Mouse (Mus musculus) liver, embryonic 16.5 days (tissue): ENCODE data around the gene Bcl11a. TPM values are rescaled to one million over a fixed set of nuclear protein-coding genes. Genes with fewer than 3 reads are reported as not detected.

Source experiments
- ATAC-seq: fragments of 200-750 bp; cut with Nextera tagmentation; 2 replicates; pipeline ENCODE4 v1.8.0; 2017; ENCODE audit warnings: low read depth, mild to moderate bottlenecking, moderate number of reproducible peaks, moderate library complexity
- H3K27ac ChIP-seq: fragments of 300-500 bp; sonication (generic); 2 replicates; pipeline ENCODE4 v1.5.1; 2014; ENCODE audit warnings: mild to moderate bottlenecking, low read length
- H3K27me3 ChIP-seq: fragments of 300-500 bp; sonication (generic); 2 replicates; pipeline ENCODE4 v1.6.1; 2014; ENCODE audit warnings: low read depth, low read length, mixed read lengths; ENCODE audit not compliant: control insufficient read depth, insufficient read depth
- H3K36me3 ChIP-seq: fragments of 300-500 bp; sonication (generic); 2 replicates; pipeline ENCODE4 v1.6.1; 2014; ENCODE audit warnings: mild to moderate bottlenecking; ENCODE audit not compliant: control insufficient read depth, insufficient read depth
- H3K4me1 ChIP-seq: fragments of 300-500 bp; sonication (generic); 2 replicates; pipeline ENCODE4 v1.6.1; 2014; ENCODE audit warnings: low read depth, low read length, mixed read lengths; ENCODE audit not compliant: control insufficient read depth
- H3K4me2 ChIP-seq: fragments of 300-500 bp; sonication (generic); 2 replicates; pipeline ENCODE4 v1.6.1; 2014; ENCODE audit warnings: low read depth, low read length, mixed read lengths
- H3K4me3 ChIP-seq: fragments of 300-500 bp; sonication (generic); 2 replicates; pipeline ENCODE4 v1.5.1; 2014; ENCODE audit warnings: low read depth, mild to moderate bottlenecking, low read length
- H3K9ac ChIP-seq: fragments of 300-500 bp; sonication (generic); 2 replicates; pipeline ENCODE4 v1.6.1; 2014; ENCODE audit warnings: low read depth, low read length
- H3K9me3 ChIP-seq: fragments of 300-500 bp; sonication (generic); replicated peaks from 2 replicates; pipeline ENCODE4 v1.6.1; 2016; ENCODE audit warnings: low read length; ENCODE audit not compliant: control insufficient read depth
- WGBS: fragments of 180-500 bp; shearing (Covaris S2); extraction: QIAGEN DNeasy Blood & Tissue Kit; methylation state at CpG from one replicate; pipeline ENCODE4 v1.1.7; 2014; ENCODE audit not compliant: insufficient replicate concordance; 5-methylcytosine and 5-hydroxymethylcytosine counted together
- polyA plus RNA-seq: library from polyadenylated mRNA; unstranded; fragments of >200 nt; fragmentation: Nextera tagmentation; extraction: Ambion mirVana; gene quantifications from 2 replicates; pipeline ENCODE4 v1.2.1, GENCODE M21; 2015

The Bcl11a gene
- polyA plus RNA-seq, 1 experiment from 2014 or later = 17.7 TPM

GRCm38 (mm10) chr11:24146437-24146836 is 68.6 kb downstream of the Bcl11a start:
- Histone ChIP-seq H3K36me3 (peaks cover 7% of the 10 kb centered on the region; the same call in 1 of the 2 replicates), H3K9me3 (no peaks in the 10 kb centered on the region), H3K4me1 (peaks cover 27% of the 10 kb centered on the region), H3K4me3 (no peak overlapping the region), H3K27ac (no peak overlapping the region), H3K4me2 (no peak overlapping the region), H3K27me3 (no peaks in the 10 kb centered on the region), H3K9ac (no peak overlapping the region)
- no peak for ATAC-seq
- 80% methylated on average over 1 of the region's 1 CpGs for whole genome bisulfite sequencing

- Histone ChIP-seq H3K9ac (no peak overlapping the region; the same call in 1 of the 2 replicates), H3K9me3 (no peaks in the 10 kb centered on the region), H3K27me3 (no peaks in the 10 kb centered on the region), H3K4me3 (no peak overlapping the region), H3K27ac (peak overlapping the region; percentile 42; the same call in 1 of the 2 replicates), H3K36me3 (peaks cover 7% of the 10 kb centered on the region; the same call in 1 of the 2 replicates), H3K4me2 (no peak overlapping the region), H3K4me1 (peaks cover 27% of the 10 kb centered on the region)
- peak; percentile 63 for ATAC-seq
- 51% methylated on average over 6 of the region's 6 CpGs for WGBS
Observed at GRCm38 (mm10) chr11:24147698-24148097, 69.8 kb downstream of the Bcl11a start.

GRCm38 (mm10) chr11:24148545-24148944 is 70.7 kb downstream of the Bcl11a start:
- 29% methylated on average over 3 of the region's 3 CpGs for WGBS
- H3K9ac ChIP-seq = no peak overlapping the region; the same call in 1 of the 2 replicates
- no peak overlapping the region for H3K4me2 ChIP-seq
- peaks cover 27% of the 10 kb centered on the region for H3K4me1 ChIP-seq
- H3K27ac ChIP-seq = peak overlapping the region; percentile 42; the same call in 1 of the 2 replicates
- no peaks in the 10 kb centered on the region for H3K27me3 ChIP-seq
- ATAC-seq = peak; percentile 68
- no peak overlapping the region for H3K4me3 ChIP-seq
- H3K36me3 ChIP-seq = peaks cover 7% of the 10 kb centered on the region; the same call in 1 of the 2 replicates
- H3K9me3 ChIP-seq = no peaks in the 10 kb centered on the region

GRCm38 (mm10) chr11:24149462-24150220 is 71.8 kb downstream of the Bcl11a start:
- 67% methylated on average over 9 of the region's 9 CpGs for WGBS
- ATAC-seq = no peak

GRCm38 (mm10) chr11:24152076-24152784 is 74.4 kb downstream of the Bcl11a start:
- peaks cover 28% of the 10 kb centered on the region for H3K4me1 ChIP-seq
- no peak for ATAC-seq

More at GRCm38 (mm10) chr11:24149462-24150220, 71.8 kb downstream of the Bcl11a start:
- Histone ChIP-seq H3K4me2 (no peak overlapping the region), H3K27ac (0 out of 2 replicates have a peak overlapping the region, but pooled peaks have one; percentile 14), H3K4me1 (peaks cover 29% of the 10 kb centered on the region), H3K27me3 (no peaks in the 10 kb centered on the region), H3K9ac (no peak overlapping the region), H3K4me3 (no peak overlapping the region), H3K9me3 (no peaks in the 10 kb centered on the region), H3K36me3 (peaks cover 2% of the 10 kb centered on the region; the same call in 1 of the 2 replicates)

GRCm38 (mm10) chr11:24153049-24153448 is 75.2 kb downstream of the Bcl11a start:
- Histone ChIP-seq H3K27ac (no peak overlapping the region), H3K4me1 (peaks cover 23% of the 10 kb centered on the region), H3K4me3 (no peak overlapping the region), H3K27me3 (no peaks in the 10 kb centered on the region), H3K36me3 (no peaks in the 10 kb centered on the region; the same call in 1 of the 2 replicates), H3K9ac (no peak overlapping the region), H3K4me2 (no peak overlapping the region), H3K9me3 (no peaks in the 10 kb centered on the region)
- 75% methylated on average over 10 of the region's 10 CpGs for WGBS
- no peak for ATAC-seq

More at GRCm38 (mm10) chr11:24152076-24152784, 74.4 kb downstream of the Bcl11a start:
- no peak overlapping the region for H3K27ac ChIP-seq
- WGBS = 81% methylated on average over 7 of the region's 7 CpGs
- H3K9ac ChIP-seq = no peak overlapping the region
- H3K4me2 ChIP-seq = no peak overlapping the region
- no peaks in the 10 kb centered on the region; the same call in 1 of the 2 replicates for H3K36me3 ChIP-seq
- no peaks in the 10 kb centered on the region for H3K27me3 ChIP-seq
- H3K4me3 ChIP-seq = no peak overlapping the region
- no peaks in the 10 kb centered on the region for H3K9me3 ChIP-seq

GRCm38 (mm10) chr11:24158026-24158425 is 80.2 kb downstream of the Bcl11a start:
- whole genome bisulfite sequencing = 17% methylated on average over 9 of the region's 9 CpGs
- H3K4me2 ChIP-seq = no peak overlapping the region
- peaks cover 2% of the 10 kb centered on the region; the same call in 1 of the 2 replicates for H3K36me3 ChIP-seq
- H3K9me3 ChIP-seq = no peaks in the 10 kb centered on the region
- no peak overlapping the region for H3K4me3 ChIP-seq
- no peak for ATAC-seq
- H3K9ac ChIP-seq = no peak overlapping the region
- H3K4me1 ChIP-seq = peaks cover 10% of the 10 kb centered on the region
- H3K27me3 ChIP-seq = no peaks in the 10 kb centered on the region
- no peak overlapping the region for H3K27ac ChIP-seq

GRCm38 (mm10) chr11:24159656-24160055 is 81.8 kb downstream of the Bcl11a start:
- Histone ChIP-seq H3K9me3 (no peaks in the 10 kb centered on the region), H3K9ac (no peak overlapping the region), H3K27ac (no peak overlapping the region), H3K27me3 (no peaks in the 10 kb centered on the region), H3K4me3 (no peak overlapping the region), H3K36me3 (peaks cover 12% of the 10 kb centered on the region), H3K4me2 (no peak overlapping the region), H3K4me1 (peaks cover 8% of the 10 kb centered on the region)
- 80% methylated on average over 2 of the region's 2 CpGs for WGBS
- no peak for ATAC-seq
